Mouse (Mus musculus): ENCODE results near the gene Dgkg. TPM values are rescaled to one million over a fixed set of nuclear protein-coding genes. Genes with fewer than 3 reads are reported as not detected.
A peak's percentile ranks its signal among the peaks of the same experiment; 100 is the strongest.

The Dgkg gene
- total and polyA plus RNA-seq, 2 experiments from 2014 or later: 12.0 to 15.8 TPM

- no peaks in the 10 kb centered on the region for H3K9me3 ChIP-seq (ENCODE audit: low read length)
- ATAC-seq (no peak), DNase-seq (no peak)
- no peak for TF ChIP-seq CTCF (IDR thresholded peaks at IDR 0.05; ENCODE audit: low read depth)
- no peak overlapping the region for H3K4me3 ChIP-seq (ENCODE audit: low read depth, low read length)
- WGBS: 41% methylated on average over 5 of the region's 5 CpGs
- H3K4me1 ChIP-seq (ENCODE audit: insufficient read depth): no peaks in the 10 kb centered on the region
- H3K4me2 ChIP-seq (ENCODE audit: low read depth): no peak overlapping the region
- no peak overlapping the region for H3K9ac ChIP-seq
- H3K36me3 ChIP-seq (ENCODE audit: insufficient read depth): no peaks in the 10 kb centered on the region
- H3K27me3 ChIP-seq (ENCODE audit: insufficient read depth, low read length): no peaks in the 10 kb centered on the region
- no peak overlapping the region for H3K27ac ChIP-seq (ENCODE audit: low read depth, low read length)
These were observed 141.5 kb downstream of the Dgkg start for GRCm38 (mm10) chr16:22515476-22515875.

GRCm38 (mm10) chr16:22510861-22511637 lies 146.0 kb downstream of the Dgkg start:
- Histone ChIP-seq H3K9me3 (ENCODE audit: low read length) (no peaks in the 10 kb centered on the region), H3K4me2 (ENCODE audit: low read depth) (no peak overlapping the region), H3K4me1 (ENCODE audit: insufficient read depth) (no peaks in the 10 kb centered on the region), H3K4me3 (ENCODE audit: low read depth, low read length) (no peak overlapping the region), H3K27ac (ENCODE audit: low read depth, low read length) (no peak overlapping the region), H3K36me3 (ENCODE audit: insufficient read depth) (no peaks in the 10 kb centered on the region), H3K27me3 (ENCODE audit: insufficient read depth, low read length) (no peaks in the 10 kb centered on the region), H3K9ac (no peak overlapping the region)
- no peak for TF ChIP-seq CTCF (IDR thresholded peaks at IDR 0.05; ENCODE audit: low read depth)
- DNase-seq (no peak), ATAC-seq (no peak)
- WGBS: 56% methylated on average over 9 of the region's 9 CpGs

GRCm38 (mm10) chr16:22508936-22509563 lies 148.0 kb downstream of the Dgkg start:
- H3K4me2 ChIP-seq (ENCODE audit: low read depth): no peak overlapping the region
- H3K4me3 ChIP-seq (ENCODE audit: low read depth, low read length): no peak overlapping the region
- 48% methylated on average over 5 of the region's 5 CpGs for WGBS
- no peaks in the 10 kb centered on the region for H3K36me3 ChIP-seq (ENCODE audit: insufficient read depth)
- TF ChIP-seq CTCF (IDR thresholded peaks at IDR 0.05; ENCODE audit: low read depth): no peak
- H3K9me3 ChIP-seq (ENCODE audit: low read length): no peaks in the 10 kb centered on the region
- H3K27ac ChIP-seq (ENCODE audit: low read depth, low read length): peak overlapping the region; percentile 57
- no peak overlapping the region for H3K9ac ChIP-seq
- peak; percentile 89 for ATAC-seq
- H3K4me1 ChIP-seq (ENCODE audit: insufficient read depth): peaks cover 5% of the 10 kb centered on the region; the same call in 1 of the 2 replicates
- DNase-seq: peak; percentile 63
- no peaks in the 10 kb centered on the region for H3K27me3 ChIP-seq (ENCODE audit: insufficient read depth, low read length)

GRCm38 (mm10) chr16:22505656-22506055 lies 151.4 kb downstream of the Dgkg start:
- no peak overlapping the region for H3K4me3 ChIP-seq (ENCODE audit: low read depth, low read length)
- H3K4me1 ChIP-seq (ENCODE audit: insufficient read depth): peaks cover 9% of the 10 kb centered on the region; the same call in 1 of the 2 replicates
- 56% methylated on average over 6 of the region's 6 CpGs for WGBS
- no peaks in the 10 kb centered on the region for H3K27me3 ChIP-seq (ENCODE audit: insufficient read depth, low read length)
- H3K27ac ChIP-seq (ENCODE audit: low read depth, low read length): no peak overlapping the region
- H3K4me2 ChIP-seq (ENCODE audit: low read depth): no peak overlapping the region
- no peak overlapping the region for H3K9ac ChIP-seq
- no peak for ATAC-seq
- no peak for TF ChIP-seq CTCF (IDR thresholded peaks at IDR 0.05; ENCODE audit: low read depth)
- no peaks in the 10 kb centered on the region for H3K9me3 ChIP-seq (ENCODE audit: low read length)
- no peak for DNase-seq
- H3K36me3 ChIP-seq (ENCODE audit: insufficient read depth): no peaks in the 10 kb centered on the region

- ATAC-seq (peak; percentile 46), DNase-seq (peak; percentile 52)
- H3K9me3 ChIP-seq (ENCODE audit: low read length): no peaks in the 10 kb centered on the region
- H3K27me3 ChIP-seq (ENCODE audit: insufficient read depth, low read length): no peaks in the 10 kb centered on the region
- no peak overlapping the region for H3K4me2 ChIP-seq (ENCODE audit: low read depth)
- no peak overlapping the region for H3K27ac ChIP-seq (ENCODE audit: low read depth, low read length)
- H3K9ac ChIP-seq: no peak overlapping the region
- TF ChIP-seq CTCF (IDR thresholded peaks at IDR 0.05; ENCODE audit: low read depth): no peak
- no peaks in the 10 kb centered on the region for H3K36me3 ChIP-seq (ENCODE audit: insufficient read depth)
- H3K4me1 ChIP-seq (ENCODE audit: insufficient read depth): peaks cover 9% of the 10 kb centered on the region; the same call in 1 of the 2 replicates
- no peak overlapping the region for H3K4me3 ChIP-seq (ENCODE audit: low read depth, low read length)
- 37% methylated on average over 8 of the region's 8 CpGs for WGBS
These were observed 152.2 kb downstream of the Dgkg start for GRCm38 (mm10) chr16:22504851-22505250.

GRCm38 (mm10) chr16:22504049-22504448 lies 153.0 kb downstream of the Dgkg start:
- DNase-seq (no peak), ATAC-seq (peak; percentile 27)
- no peaks in the 10 kb centered on the region for H3K9me3 ChIP-seq (ENCODE audit: low read length)
- no peak for TF ChIP-seq CTCF (IDR thresholded peaks at IDR 0.05; ENCODE audit: low read depth)
- H3K4me1 ChIP-seq (ENCODE audit: insufficient read depth): peaks cover 9% of the 10 kb centered on the region; the same call in 1 of the 2 replicates
- H3K27ac ChIP-seq (ENCODE audit: low read depth, low read length): peak overlapping the region; percentile 1; the same call in 1 of the 2 replicates
- H3K4me3 ChIP-seq (ENCODE audit: low read depth, low read length): no peak overlapping the region
- H3K36me3 ChIP-seq (ENCODE audit: insufficient read depth): no peaks in the 10 kb centered on the region
- WGBS: 62% methylated on average over 5 of the region's 5 CpGs
- H3K4me2 ChIP-seq (ENCODE audit: low read depth): no peak overlapping the region
- no peak overlapping the region for H3K9ac ChIP-seq
- H3K27me3 ChIP-seq (ENCODE audit: insufficient read depth, low read length): no peaks in the 10 kb centered on the region

- H3K9me3 ChIP-seq (ENCODE audit: low read length): no peaks in the 10 kb centered on the region
These were observed 153.6 kb downstream of the Dgkg start for GRCm38 (mm10) chr16:22503467-22503866.

More at GRCm38 (mm10) chr16:22503467-22503866, 153.6 kb downstream of the Dgkg start:
- H3K9ac ChIP-seq: no peak overlapping the region
- no peaks in the 10 kb centered on the region for H3K36me3 ChIP-seq (ENCODE audit: insufficient read depth)
- no peak for TF ChIP-seq CTCF (IDR thresholded peaks at IDR 0.05; ENCODE audit: low read depth)
- ATAC-seq: no peak
- no peak overlapping the region for H3K4me2 ChIP-seq (ENCODE audit: low read depth)
- no peaks in the 10 kb centered on the region for H3K27me3 ChIP-seq (ENCODE audit: insufficient read depth, low read length)
- no peak overlapping the region for H3K27ac ChIP-seq (ENCODE audit: low read depth, low read length)
- no peak overlapping the region for H3K4me3 ChIP-seq (ENCODE audit: low read depth, low read length)
- 81% methylated on average over 4 of the region's 4 CpGs for WGBS
- no peak for DNase-seq
- H3K4me1 ChIP-seq (ENCODE audit: insufficient read depth): peaks cover 9% of the 10 kb centered on the region; the same call in 1 of the 2 replicates
